Mouse (Mus musculus): ENCODE results near the gene Cd207. TPM values are rescaled to one million over a fixed set of nuclear protein-coding genes. Genes with fewer than 3 reads are reported as not detected.
"Not testable (repeated sequence)": the region's sequence is repeated elsewhere in the genome, so short reads cannot be mapped to it uniquely, and the experiment has no call there.

Gene Cd207
- total RNA-seq, 2 experiments from 2014 or later: not detected

GRCm38 (mm10) chr6:83699971-83700370 is 22.3 kb upstream of the Cd207 start:
- no peak for DNase-seq
- intact Hi-C loops (cut with DNase I): no loop called here

- intact Hi-C loops (cut with DNase I): no loop called here
- no peak for DNase-seq
Observed at GRCm38 (mm10) chr6:83697932-83698331, 20.3 kb upstream of the Cd207 start.

GRCm38 (mm10) chr6:83696684-83697083 is 19.0 kb upstream of the Cd207 start:
- intact Hi-C loops (cut with DNase I): no loop called here
- no peak for DNase-seq

- no peak for DNase-seq
- intact Hi-C loops (cut with DNase I): no loop called here
Observed at GRCm38 (mm10) chr6:83695731-83696130, 18.1 kb upstream of the Cd207 start.

- DNase-seq: peak; percentile 54
- intact Hi-C loops (cut with DNase I): no loop called here
Observed at GRCm38 (mm10) chr6:83693835-83694234, 16.2 kb upstream of the Cd207 start.

- intact Hi-C loops (cut with DNase I): no loop called here
- no peak for DNase-seq
Observed at GRCm38 (mm10) chr6:83692962-83693361, 15.3 kb upstream of the Cd207 start.

- DNase-seq: no peak
- intact Hi-C loops (cut with DNase I): no loop called here
Observed at GRCm38 (mm10) chr6:83690936-83691335, 13.3 kb upstream of the Cd207 start.

GRCm38 (mm10) chr6:83690277-83690676 is 12.6 kb upstream of the Cd207 start:
- intact Hi-C loops (cut with DNase I): no loop called here

GRCm38 (mm10) chr6:83689374-83689773 is 11.7 kb upstream of the Cd207 start:
- intact Hi-C loops (cut with DNase I): no loop called here
- DNase-seq: no peak

More at GRCm38 (mm10) chr6:83690277-83690676, 12.6 kb upstream of the Cd207 start:
- DNase-seq: peak; percentile 44

GRCm38 (mm10) chr6:83673395-83673794 is 4.3 kb downstream of the Cd207 start:
- intact Hi-C loops (cut with DNase I): loop anchor here (2.0 kb wide), 1 partner anchor 89 kb away; no protein-coding TSS in a partner anchor
- peak; percentile 83 for DNase-seq

GRCm38 (mm10) chr6:83665009-83665408 is 12.6 kb downstream of the Cd207 start:
- intact Hi-C loops (cut with DNase I): no loop called here
- DNase-seq: no peak

GRCm38 (mm10) chr6:83660821-83661220 is 16.8 kb downstream of the Cd207 start:
- DNase-seq: no peak
- intact Hi-C loops (cut with DNase I): no loop called here

GRCm38 (mm10) chr6:83656087-83656486 is 21.6 kb downstream of the Cd207 start, which contains the start of gene Clec4f:
Clec4f (minus strand) TSS chr6:83656187.
- intact Hi-C loops (cut with DNase I): no loop called here
- peak; percentile 3 for DNase-seq

- intact Hi-C loops (cut with DNase I): no loop called here
- DNase-seq: no peak
Observed at GRCm38 (mm10) chr6:83646715-83647114, 30.9 kb downstream of the Cd207 start.

GRCm38 (mm10) chr6:83635329-83635728 is 42.3 kb downstream of the Cd207 start:
- intact Hi-C loops (cut with DNase I): no loop called here
- DNase-seq: no peak

GRCm38 (mm10) chr6:83634631-83635030 is 43.0 kb downstream of the Cd207 start:
- intact Hi-C loops (cut with DNase I); DNase-seq: not testable (repeated sequence)

- DNase-seq; intact Hi-C loops (cut with DNase I): not testable (repeated sequence)
Observed at GRCm38 (mm10) chr6:83634106-83634505, 43.6 kb downstream of the Cd207 start.

- no peak for DNase-seq
- intact Hi-C loops (cut with DNase I): no loop called here
Observed at GRCm38 (mm10) chr6:83631815-83632214, 45.8 kb downstream of the Cd207 start.

- intact Hi-C loops (cut with DNase I): no loop called here
- no peak for DNase-seq
Observed at GRCm38 (mm10) chr6:83626781-83627180, 50.9 kb downstream of the Cd207 start.
